Mouse (Mus musculus) liver, adult (tissue): ENCODE data around the gene Evx1.

ENCODE experiments used
- GATA4 ChIP-seq: IDR thresholded peaks from 2 replicates; pipeline ENCODE4 v1.6.1; 2014; ENCODE audit warnings: mild to moderate bottlenecking, low read length; ENCODE audit not compliant: insufficient replicate concordance

Gene Evx1

DNA sequence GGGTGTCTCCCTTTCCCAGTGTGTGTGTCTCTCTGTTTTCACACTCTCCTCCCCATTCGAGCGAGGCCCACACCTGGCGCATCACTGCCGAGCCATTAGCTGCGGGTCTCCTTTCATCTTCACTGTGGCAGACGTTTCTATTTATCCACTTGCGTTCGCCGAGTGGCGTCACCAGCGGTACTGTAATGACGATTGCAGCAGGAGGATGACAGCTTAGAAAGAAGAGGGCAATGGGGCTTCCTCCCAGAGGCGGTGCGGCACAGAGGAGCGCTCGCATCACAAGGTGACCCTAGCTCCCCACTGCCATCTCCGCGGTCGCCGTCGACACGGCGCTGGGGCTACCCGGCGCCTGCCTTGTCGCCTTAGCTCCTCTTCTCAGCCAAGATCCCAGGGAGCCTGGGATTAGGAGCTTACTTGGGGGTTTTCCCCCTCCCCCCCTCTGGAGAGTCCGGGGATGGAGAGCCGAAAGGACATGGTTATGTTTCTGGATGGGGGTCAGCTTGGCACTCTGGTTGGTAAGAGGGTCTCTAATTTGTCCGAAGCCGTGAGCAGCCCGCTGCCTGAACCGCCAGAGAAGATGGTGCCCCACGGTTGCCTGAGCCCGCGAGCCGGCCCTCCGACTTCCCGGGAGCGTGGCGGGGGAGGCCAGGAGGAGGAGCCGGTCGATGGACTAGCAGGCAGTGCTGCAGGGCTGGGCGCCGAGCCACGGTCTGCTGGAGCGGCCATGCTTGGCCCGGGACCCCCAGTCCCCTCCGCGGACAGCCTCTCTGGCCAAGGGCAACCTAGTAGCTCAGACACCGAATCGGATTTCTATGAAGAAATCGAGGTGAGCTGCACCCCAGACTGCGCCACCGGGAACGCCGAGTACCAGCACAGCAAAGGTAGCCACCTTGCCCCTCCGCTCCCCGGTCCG lies at the start of gene Evx1:
TSS of gene Evx1 (plus strand) at position 108 of the 913 bp plus-strand sequence.
- TF ChIP-seq GATA4: no peak

DNA sequence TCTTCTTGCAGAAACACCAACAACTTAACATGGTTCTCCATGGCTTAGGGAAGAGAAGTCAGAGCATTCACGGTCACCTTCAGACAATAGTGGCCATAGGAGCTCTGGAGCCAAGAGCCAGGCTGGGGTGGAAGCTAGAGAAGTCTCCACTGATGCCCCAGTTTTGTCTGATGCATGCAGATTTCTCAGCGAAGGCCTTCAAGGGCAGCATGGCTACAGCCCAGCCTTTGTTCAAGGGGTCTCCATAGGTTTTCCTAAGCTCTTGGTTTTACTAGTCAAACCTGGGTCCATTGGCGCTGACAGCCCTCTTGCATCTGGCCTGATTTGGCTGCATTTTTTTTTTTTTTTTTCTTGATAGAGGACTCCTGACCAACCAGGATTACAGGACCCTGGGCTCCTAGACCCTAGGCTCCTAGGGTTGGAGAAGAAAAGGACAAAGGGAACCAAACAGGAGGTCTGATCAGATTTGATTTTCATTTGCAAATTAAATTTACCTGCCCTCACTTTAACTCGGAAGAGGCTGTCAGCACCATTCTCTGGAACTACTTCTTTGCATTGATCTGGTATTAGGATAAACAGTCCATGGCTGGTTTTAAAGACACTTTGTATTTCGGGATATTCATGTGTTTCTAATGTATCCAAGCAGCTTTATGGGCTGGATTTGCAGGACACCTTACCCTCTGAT lies 49.0 kb upstream of the Evx1 start:
- TF ChIP-seq GATA4: no peak

DNA sequence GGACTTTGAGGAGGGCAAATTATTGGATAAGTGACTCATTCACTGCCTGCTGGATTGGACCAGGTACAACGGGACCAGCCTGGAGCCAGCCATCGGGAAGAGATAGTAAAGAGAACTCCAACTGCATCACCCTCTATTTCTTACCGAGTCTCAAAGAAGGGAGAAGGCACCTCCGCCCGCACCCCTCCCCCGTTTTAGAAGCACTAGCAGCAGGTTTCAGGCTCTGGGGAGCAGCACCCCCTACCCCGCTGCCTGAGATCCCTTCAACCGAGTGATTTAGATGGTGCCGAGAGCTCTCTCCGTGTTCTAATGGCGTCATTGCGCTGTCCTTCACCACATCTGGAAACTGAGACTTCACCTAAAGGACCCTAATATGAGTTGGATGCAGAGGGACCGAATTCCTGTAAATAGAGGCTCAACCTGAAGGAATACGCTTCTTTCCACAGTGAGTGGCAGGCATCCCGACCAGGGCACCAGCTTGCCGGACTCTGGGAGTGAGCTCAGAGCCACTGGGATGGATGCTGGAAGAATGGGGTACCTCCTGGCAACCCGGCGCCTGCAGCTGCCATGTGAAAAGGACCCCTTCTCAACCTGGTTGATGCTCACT lies 47.9 kb upstream of the Evx1 start:
- no peak for TF ChIP-seq GATA4

DNA sequence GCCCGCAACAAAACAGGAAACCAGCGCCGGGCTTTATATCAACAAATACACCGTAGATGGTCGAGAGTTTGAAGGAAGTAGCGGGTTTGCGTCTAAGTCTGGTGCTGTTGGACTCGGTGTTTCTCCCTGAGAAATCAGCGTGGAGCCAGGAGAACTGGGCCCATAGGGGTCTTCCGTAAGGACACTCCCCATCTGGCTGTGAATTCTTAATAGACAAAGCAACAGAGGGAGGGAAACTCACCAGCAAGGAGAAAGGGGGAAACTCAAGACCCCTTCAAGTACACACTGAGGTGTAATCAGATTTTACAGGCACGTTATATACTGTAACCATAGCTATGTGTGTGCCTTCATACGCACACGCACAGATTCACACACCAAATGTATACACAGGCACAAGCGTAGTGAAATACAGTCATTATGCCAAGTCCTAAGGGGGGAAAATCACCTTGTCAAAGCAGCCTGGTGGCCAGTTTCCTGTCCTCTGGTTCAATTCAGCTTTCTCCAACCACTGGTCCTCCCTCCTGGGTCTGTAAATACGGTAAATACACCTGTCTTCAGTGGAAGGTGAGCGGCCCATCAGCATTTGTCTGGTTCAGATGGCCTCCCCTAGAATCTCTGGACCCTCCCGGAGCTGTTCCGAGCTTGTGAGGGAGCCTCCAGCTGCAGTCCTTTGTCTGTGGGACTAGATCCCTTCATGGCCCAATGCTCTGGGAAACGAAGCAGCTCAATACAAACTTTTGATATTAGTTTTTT lies 47.2 kb upstream of the Evx1 start:
- TF ChIP-seq GATA4: no peak

DNA sequence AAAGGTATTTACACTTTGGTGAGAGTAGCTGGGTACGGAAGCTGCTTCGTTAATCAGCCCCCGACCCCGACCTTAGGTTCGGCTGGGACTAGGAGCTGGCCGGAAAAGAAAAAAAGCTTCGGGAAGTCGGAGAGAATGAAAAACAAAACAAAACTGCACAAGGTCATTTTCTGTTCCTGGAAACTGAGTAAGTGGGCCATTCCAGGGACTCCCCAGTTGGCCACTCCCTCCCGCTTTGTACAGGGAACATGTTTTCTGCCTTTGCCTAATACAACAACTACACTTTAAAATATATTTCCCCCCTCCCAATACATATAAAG lies 46.7 kb upstream of the Evx1 start:
- TF ChIP-seq GATA4: no peak

DNA sequence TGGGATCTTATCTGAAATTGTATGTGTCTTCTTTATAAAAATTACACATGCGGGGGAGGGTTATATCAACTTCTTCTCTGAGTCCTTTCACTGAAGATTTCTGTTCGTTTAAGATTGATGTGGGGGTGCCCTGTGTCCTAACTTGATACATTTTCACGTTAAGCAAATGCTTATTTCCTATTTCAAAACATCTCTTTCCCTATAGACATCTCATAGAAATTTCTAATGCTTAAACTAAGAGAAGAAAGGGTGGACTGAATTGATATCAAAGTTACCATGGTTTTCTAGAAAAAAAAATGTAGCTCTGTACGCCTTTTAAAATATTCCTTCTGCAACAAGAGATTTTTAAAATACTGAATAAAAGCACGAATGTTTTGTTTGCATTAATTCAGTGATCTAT lies 46.1 kb upstream of the Evx1 start:
- no peak for TF ChIP-seq GATA4

DNA sequence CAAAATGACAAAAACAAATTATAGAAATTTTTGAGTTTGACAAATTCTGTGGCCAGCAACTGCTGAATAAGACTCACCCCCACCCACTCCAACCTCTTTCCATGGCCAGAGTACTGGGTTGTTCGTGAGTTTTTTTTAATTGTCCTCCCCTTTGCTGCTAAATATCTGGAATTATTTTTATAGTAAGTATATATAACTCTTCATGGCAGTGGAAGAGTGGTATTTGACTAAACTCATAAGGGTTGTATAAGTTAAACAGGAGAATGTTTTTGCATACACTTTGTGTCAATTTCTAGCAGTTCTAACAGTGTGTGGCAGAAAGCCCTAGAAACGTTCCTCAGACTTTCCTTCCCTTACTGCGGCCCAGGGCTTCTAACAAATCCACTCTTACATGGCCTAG lies 45.6 kb upstream of the Evx1 start:
- TF ChIP-seq GATA4: no peak

DNA sequence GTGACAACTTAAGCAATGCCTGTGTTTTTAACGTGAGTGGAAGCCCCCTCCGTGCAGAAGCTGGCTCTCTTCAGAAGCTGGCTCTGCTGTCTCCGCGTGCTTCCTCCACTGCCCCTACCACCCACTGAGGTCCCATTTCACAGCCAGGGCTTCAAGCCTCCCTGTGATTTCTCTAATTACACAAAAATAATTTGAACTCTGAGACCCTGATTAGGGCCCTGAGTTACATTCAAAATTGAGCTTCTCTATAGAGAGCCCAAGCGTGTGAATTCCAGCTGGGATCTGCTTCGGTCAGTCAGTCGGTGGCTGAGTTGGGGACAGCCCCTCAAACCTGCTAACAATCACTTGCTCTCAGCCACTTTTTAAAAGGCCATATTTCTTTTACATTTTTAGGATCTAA lies 45.0 kb upstream of the Evx1 start:
- no peak for TF ChIP-seq GATA4

DNA sequence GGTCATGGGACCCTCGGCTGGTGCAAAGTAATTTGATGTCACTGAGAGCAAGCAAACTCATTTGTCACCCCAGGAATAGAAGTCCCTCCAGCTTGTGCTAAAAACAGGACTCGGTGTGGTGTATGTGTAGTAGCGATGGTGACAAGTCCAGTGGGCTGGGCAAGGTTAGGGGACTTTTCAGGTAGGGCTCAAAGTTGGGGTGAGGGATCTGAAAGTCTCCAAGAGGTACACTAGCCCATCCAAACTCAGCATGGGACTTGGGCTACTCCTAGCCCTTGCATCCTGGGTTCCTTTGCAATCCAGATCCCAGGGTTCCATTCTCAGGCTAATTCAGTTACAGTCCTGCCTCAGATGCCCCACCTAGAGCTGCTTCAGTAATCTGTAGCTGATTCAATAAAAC lies 44.5 kb upstream of the Evx1 start:
- TF ChIP-seq GATA4: no peak

DNA sequence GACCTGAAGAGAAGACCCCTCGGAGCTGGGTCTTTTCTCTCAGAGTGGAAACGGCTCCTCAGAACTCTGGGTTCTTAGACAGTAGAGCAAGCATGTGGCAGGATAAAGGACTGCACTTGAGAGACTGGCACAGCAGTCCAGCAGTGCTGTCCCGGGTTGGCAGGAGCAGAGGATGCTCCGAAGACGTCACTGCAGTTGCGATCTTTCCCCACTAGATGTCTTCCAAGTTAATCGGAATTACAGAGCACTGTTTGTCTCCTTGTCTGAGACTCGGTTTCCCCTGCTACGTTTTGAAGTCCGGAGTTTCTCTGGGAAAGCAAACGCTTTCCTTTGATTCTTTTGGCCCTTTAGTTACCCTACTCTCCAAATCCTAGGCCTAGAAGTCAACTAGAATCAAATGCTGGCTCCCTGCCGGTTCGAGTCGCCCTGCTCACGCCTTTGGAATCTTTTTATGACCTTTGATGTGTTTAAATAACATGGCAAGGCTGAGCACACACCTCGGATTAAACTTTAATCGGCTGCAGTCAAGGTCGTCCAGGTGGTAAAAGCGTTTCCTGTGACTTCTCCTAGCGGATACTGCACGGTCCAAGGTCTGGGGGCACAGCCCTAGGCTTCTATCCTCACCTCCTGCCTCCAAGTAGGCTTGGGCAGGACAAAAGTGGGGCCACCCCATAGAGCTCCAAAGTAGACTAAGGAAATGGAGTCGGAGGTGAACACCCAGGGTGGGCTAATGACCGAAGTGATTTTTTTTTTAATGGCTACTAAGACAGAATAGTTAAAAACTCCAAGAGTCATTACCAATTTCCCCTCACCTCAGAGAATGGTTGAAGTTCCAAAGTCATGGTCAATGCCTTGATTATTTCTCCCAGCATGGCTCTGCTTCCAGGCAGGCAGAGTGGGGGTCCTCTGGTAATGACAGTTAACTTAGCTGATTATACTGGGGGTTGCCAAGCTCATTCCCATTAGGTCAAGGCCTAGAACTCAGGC lies 42.5 kb upstream of the Evx1 start:
- TF ChIP-seq GATA4: no peak

DNA sequence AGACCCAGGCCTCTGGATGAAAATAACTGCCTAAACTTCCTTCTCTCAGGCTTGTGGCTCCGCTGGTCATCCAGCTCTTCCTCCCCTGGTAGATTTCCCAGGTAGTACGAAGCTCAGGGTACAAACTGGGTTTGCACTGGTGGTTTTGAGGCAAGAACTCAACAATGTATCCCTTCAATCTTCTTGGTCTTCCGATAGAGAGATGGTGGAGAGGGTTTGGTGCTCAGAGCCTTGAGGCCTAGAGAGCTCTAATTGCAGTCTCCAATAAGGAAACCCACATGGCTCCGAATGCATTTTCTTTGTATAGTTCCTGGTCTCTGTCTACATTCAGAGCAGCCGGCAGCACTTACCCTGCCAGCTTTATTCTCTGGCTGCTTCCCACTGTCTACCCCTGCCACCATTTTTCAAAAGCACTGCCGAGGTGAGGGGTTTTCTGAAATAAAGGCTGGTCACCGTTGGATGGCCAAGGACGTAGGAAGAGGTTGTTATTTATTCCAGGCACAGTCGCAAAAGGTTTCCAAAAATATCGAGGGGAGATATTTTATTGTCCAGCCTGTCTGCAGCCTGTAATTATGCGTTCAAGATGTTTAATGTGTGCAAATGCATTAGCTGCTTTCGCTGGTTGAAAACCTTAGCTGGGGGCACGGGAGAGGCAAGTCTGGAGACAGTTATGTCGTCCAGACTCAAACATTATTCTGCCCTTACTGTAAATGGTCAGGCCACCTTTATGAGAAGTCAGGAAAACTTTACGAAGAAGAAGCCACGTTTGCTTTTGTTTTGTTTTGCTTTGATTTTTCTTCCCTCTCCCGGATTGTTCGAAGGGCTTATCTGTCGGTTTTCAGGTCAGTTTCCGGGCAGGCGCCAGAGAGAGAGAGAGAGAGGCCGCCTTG lies 40.3 kb upstream of the Evx1 start:
- TF ChIP-seq GATA4: no peak

DNA sequence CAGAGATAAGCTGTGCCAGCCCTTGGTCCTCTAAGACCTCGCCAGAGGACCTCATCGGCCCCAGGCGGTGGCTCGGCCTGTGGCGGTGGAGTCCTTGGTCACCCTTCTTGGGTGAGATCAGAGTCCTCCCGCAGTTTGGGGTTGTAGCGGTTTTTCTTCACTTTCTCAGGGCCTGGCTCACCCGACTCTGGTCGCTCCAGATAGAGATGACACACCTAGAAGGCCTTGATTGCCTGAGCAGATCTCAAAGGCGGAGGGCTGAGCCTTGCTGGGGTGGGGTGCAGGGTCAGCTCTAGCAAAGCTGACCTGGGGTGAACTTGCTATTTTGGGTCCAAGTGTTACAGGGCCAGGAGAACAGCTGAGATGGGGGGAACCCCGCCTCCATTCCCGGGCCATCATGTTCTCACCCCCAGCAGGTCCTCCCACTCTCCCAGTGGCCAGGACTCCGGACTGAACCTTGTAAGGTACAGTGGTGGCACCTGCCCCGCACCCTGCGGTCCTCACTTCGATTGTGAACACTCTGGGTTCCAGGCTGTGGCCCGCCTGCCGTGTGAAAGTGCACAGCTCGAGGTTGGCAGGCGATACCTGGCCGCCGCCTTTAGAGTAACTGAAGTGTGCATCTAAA lies 39.5 kb upstream of the Evx1 start:
- no peak for TF ChIP-seq GATA4

DNA sequence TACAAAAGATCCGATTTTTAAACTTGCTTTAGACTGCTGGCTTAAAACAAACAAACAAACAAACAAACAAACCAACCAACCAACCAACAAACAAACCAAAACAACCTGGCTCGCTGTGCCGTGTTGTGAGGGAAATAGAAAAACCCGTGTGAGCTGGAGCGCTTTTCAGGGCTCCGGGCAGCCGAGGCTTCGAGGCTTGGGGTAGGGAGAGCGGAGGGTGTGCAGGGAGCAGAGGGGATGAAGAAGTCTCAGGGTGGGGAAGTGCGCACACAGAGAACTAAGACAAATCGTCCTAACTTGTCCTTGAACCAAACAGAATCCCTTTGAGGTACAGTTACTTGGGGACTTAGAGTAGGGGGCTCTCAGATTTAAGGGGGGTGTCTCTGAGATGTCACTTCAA lies 38.7 kb upstream of the Evx1 start:
- no peak for TF ChIP-seq GATA4
